Mouse (Mus musculus) neural tube, embryonic 12.5 days (tissue): ENCODE measurements around the gene Cnfn. TPM values are rescaled to one million over a fixed set of nuclear protein-coding genes. Genes with fewer than 3 reads are reported as not detected.
A peak's percentile ranks its signal among the peaks of the same experiment; 100 is the strongest.

Experiments
- ATAC-seq: fragments of 200-750 bp; cut with Nextera tagmentation; 2 replicates; pipeline ENCODE4 v1.8.0; 2017; ENCODE audit warnings: low read depth, mild to moderate bottlenecking, moderate TSS enrichment, moderate library complexity; ENCODE audit not compliant: low FRiP score
- H3K27ac ChIP-seq: fragments of 300-500 bp; sonication (generic); 2 replicates; pipeline ENCODE4 v1.5.1; 2016
- H3K27me3 ChIP-seq: fragments of 300-500 bp; sonication (generic); replicated peaks from 2 replicates; pipeline ENCODE4 v1.6.1; 2016; ENCODE audit warnings: mild to moderate bottlenecking
- H3K36me3 ChIP-seq: fragments of 300-500 bp; sonication (generic); 2 replicates; pipeline ENCODE4 v1.6.1; 2016; ENCODE audit warnings: mild to moderate bottlenecking
- H3K4me1 ChIP-seq: fragments of 300-500 bp; sonication (generic); 2 replicates; pipeline ENCODE4 v1.6.1; 2016
- H3K4me2 ChIP-seq: fragments of 300-500 bp; sonication (generic); replicated peaks from 2 replicates; pipeline ENCODE4 v1.6.1; 2016; ENCODE audit warnings: mild to moderate bottlenecking
- H3K4me3 ChIP-seq: fragments of 300-500 bp; sonication (generic); 2 replicates; pipeline ENCODE4 v1.5.1; 2016
- H3K9ac ChIP-seq: fragments of 300-500 bp; sonication (generic); 2 replicates; pipeline ENCODE4 v1.6.1; 2016; ENCODE audit warnings: mild to moderate bottlenecking
- H3K9me3 ChIP-seq: fragments of 300-500 bp; sonication (generic); 2 replicates; pipeline ENCODE4 v1.6.1; 2016; ENCODE audit warnings: mild to moderate bottlenecking
- WGBS: fragments of 180-500 bp; shearing (Covaris S2); methylation state at CpG from one replicate; pipeline ENCODE4 v1.1.7; 2016; 5-methylcytosine and 5-hydroxymethylcytosine counted together
- polyA plus RNA-seq: library from polyadenylated mRNA; unstranded; fragments of >200 nt; fragmentation: Nextera tagmentation; extraction: Ambion mirVana; gene quantifications from 2 replicates; pipeline ENCODE4 v1.2.1, GENCODE M21; 2016

Gene Cnfn
- polyA plus RNA-seq, 1 experiment from 2014 or later, result not detected

- WGBS, result 48% methylated on average over 8 of the region's 8 CpGs
- Histone ChIP-seq H3K4me2 (peak overlapping the region; percentile 50), H3K27me3 (no peaks in the 10 kb centered on the region), H3K36me3 (peaks cover 18% of the 10 kb centered on the region), H3K4me1 (peaks cover 9% of the 10 kb centered on the region), H3K27ac (no peak overlapping the region), H3K9ac (0 out of 2 replicates have a peak overlapping the region, but pooled peaks have one; percentile 14), H3K4me3 (0 out of 2 replicates have a peak overlapping the region, but pooled peaks have one; percentile 26), H3K9me3 (no peaks in the 10 kb centered on the region)
- ATAC-seq, result no peak
Observed at GRCm38 (mm10) chr7:25377100-25377700, 7.7 kb upstream of the Cnfn start.

- H3K4me1 ChIP-seq, result peaks cover 9% of the 10 kb centered on the region
- H3K36me3 ChIP-seq, result peaks cover 13% of the 10 kb centered on the region
- peak; percentile 56 for ATAC-seq
- 0 out of 2 replicates have a peak overlapping the region, but pooled peaks have one; percentile 13 for H3K9ac ChIP-seq
- no peaks in the 10 kb centered on the region for H3K27me3 ChIP-seq
- H3K4me2 ChIP-seq, result peak overlapping the region; percentile 50
- no peak overlapping the region for H3K27ac ChIP-seq
- WGBS, result 6% methylated on average over 17 of the region's 17 CpGs
- peak overlapping the region; percentile 26; the same call in 1 of the 2 replicates for H3K4me3 ChIP-seq
- no peaks in the 10 kb centered on the region for H3K9me3 ChIP-seq
Observed at GRCm38 (mm10) chr7:25376556-25376955, 7.0 kb upstream of the Cnfn start.

- H3K4me3 ChIP-seq, result no peak overlapping the region
- H3K27ac ChIP-seq, result no peak overlapping the region
- 87% methylated on average over 5 of the region's 5 CpGs for WGBS
- ATAC-seq, result no peak
- H3K4me1 ChIP-seq, result no peaks in the 10 kb centered on the region
- H3K36me3 ChIP-seq, result no peaks in the 10 kb centered on the region
- H3K4me2 ChIP-seq, result no peak overlapping the region
- H3K27me3 ChIP-seq, result peaks cover 22% of the 10 kb centered on the region
- H3K9me3 ChIP-seq, result no peaks in the 10 kb centered on the region
- no peak overlapping the region for H3K9ac ChIP-seq
Observed at GRCm38 (mm10) chr7:25372441-25372840, 2.9 kb upstream of the Cnfn start.

- H3K4me2 ChIP-seq, result no peak overlapping the region
- no peak for ATAC-seq
Observed at GRCm38 (mm10) chr7:25368333-25368732, 1.2 kb downstream of the Cnfn start.

GRCm38 (mm10) chr7:25367632-25368293, 1.8 kb downstream of the Cnfn start:
- Histone ChIP-seq H3K27ac (no peak overlapping the region), H3K4me2 (0 out of 2 replicates have a peak overlapping the region, but pooled peaks have one; percentile 12), H3K36me3 (peaks cover 19% of the 10 kb centered on the region), H3K27me3 (peaks cover 35% of the 10 kb centered on the region), H3K9ac (no peak overlapping the region), H3K4me1 (peaks cover 18% of the 10 kb centered on the region), H3K9me3 (no peaks in the 10 kb centered on the region), H3K4me3 (no peak overlapping the region)
- ATAC-seq, result no peak
- 2% methylated on average over 33 of the region's 33 CpGs for WGBS

More at GRCm38 (mm10) chr7:25368333-25368732, 1.2 kb downstream of the Cnfn start:
- Histone ChIP-seq H3K27ac (no peak overlapping the region), H3K36me3 (peaks cover 14% of the 10 kb centered on the region), H3K4me3 (no peak overlapping the region), H3K9ac (no peak overlapping the region), H3K27me3 (peaks cover 35% of the 10 kb centered on the region), H3K9me3 (no peaks in the 10 kb centered on the region), H3K4me1 (peaks cover 18% of the 10 kb centered on the region)
- 29% methylated on average over 12 of the region's 12 CpGs for WGBS

GRCm38 (mm10) chr7:25365937-25366625, 3.4 kb downstream of the Cnfn start:
- H3K27me3 ChIP-seq, result peaks cover 35% of the 10 kb centered on the region
- H3K9ac ChIP-seq, result peak overlapping the region; percentile 21; the same call in 1 of the 2 replicates
- peaks cover 18% of the 10 kb centered on the region for H3K4me1 ChIP-seq
- peaks cover 32% of the 10 kb centered on the region for H3K36me3 ChIP-seq
- no peak overlapping the region; the same call in 1 of the 2 replicates for H3K4me3 ChIP-seq
- H3K4me2 ChIP-seq, result peak overlapping the region; percentile 18; the same call in 1 of the 2 replicates
- ATAC-seq, result peak; percentile 27
- no peak overlapping the region for H3K27ac ChIP-seq
- no peaks in the 10 kb centered on the region for H3K9me3 ChIP-seq
- 29% methylated on average over 13 of the region's 13 CpGs for WGBS

GRCm38 (mm10) chr7:25363632-25364031, 5.9 kb downstream of the Cnfn start:
- H3K27ac ChIP-seq, result no peak overlapping the region
- WGBS, result 96% methylated on average over 17 of the region's 17 CpGs
- ATAC-seq, result no peak
- H3K4me3 ChIP-seq, result no peak overlapping the region
- H3K4me2 ChIP-seq, result no peak overlapping the region
- H3K9ac ChIP-seq, result no peak overlapping the region
- H3K27me3 ChIP-seq, result peaks cover 25% of the 10 kb centered on the region
- peaks cover 23% of the 10 kb centered on the region for H3K4me1 ChIP-seq
- H3K9me3 ChIP-seq, result no peaks in the 10 kb centered on the region
- peaks cover 56% of the 10 kb centered on the region for H3K36me3 ChIP-seq

GRCm38 (mm10) chr7:25363151-25363550, 6.4 kb downstream of the Cnfn start:
- no peak overlapping the region for H3K4me3 ChIP-seq
- WGBS, result 86% methylated on average over 19 of the region's 19 CpGs
- peaks cover 20% of the 10 kb centered on the region for H3K27me3 ChIP-seq
- ATAC-seq, result no peak
- H3K9me3 ChIP-seq, result no peaks in the 10 kb centered on the region
- peaks cover 60% of the 10 kb centered on the region for H3K36me3 ChIP-seq
- peaks cover 28% of the 10 kb centered on the region for H3K4me1 ChIP-seq
- H3K4me2 ChIP-seq, result no peak overlapping the region
- H3K27ac ChIP-seq, result no peak overlapping the region
- no peak overlapping the region for H3K9ac ChIP-seq

- peak overlapping the region; percentile 17; the same call in 1 of the 2 replicates for H3K27ac ChIP-seq
- H3K4me2 ChIP-seq, result peak overlapping the region; percentile 16; the same call in 1 of the 2 replicates
- peak; percentile 59 for ATAC-seq
- 0 out of 2 replicates have a peak overlapping the region, but pooled peaks have one; percentile 29 for H3K9ac ChIP-seq
- peaks cover 11% of the 10 kb centered on the region for H3K4me1 ChIP-seq
- H3K9me3 ChIP-seq, result no peaks in the 10 kb centered on the region
- WGBS, result 56% methylated on average over 19 of the region's 19 CpGs
- peaks cover 86% of the 10 kb centered on the region for H3K36me3 ChIP-seq
- no peak overlapping the region for H3K4me3 ChIP-seq
- H3K27me3 ChIP-seq, result no peaks in the 10 kb centered on the region
Observed at GRCm38 (mm10) chr7:25358721-25359206, 10.8 kb downstream of the Cnfn start.

GRCm38 (mm10) chr7:25348861-25349260, 20.7 kb downstream of the Cnfn start:
- H3K27ac ChIP-seq, result no peak overlapping the region
- no peak overlapping the region for H3K4me2 ChIP-seq
- no peaks in the 10 kb centered on the region for H3K4me1 ChIP-seq
- H3K9me3 ChIP-seq, result no peaks in the 10 kb centered on the region
- H3K9ac ChIP-seq, result no peak overlapping the region
- peaks cover 89% of the 10 kb centered on the region for H3K36me3 ChIP-seq
- no peak for ATAC-seq
- 90% methylated on average over 8 of the region's 8 CpGs for WGBS
- no peaks in the 10 kb centered on the region for H3K27me3 ChIP-seq
- H3K4me3 ChIP-seq, result no peak overlapping the region

- H3K9ac ChIP-seq, result no peak overlapping the region
- H3K9me3 ChIP-seq, result no peaks in the 10 kb centered on the region
- H3K4me1 ChIP-seq, result no peaks in the 10 kb centered on the region
- 0 out of 2 replicates have a peak, but pooled peaks have one; percentile 37 for ATAC-seq
- peaks cover 64% of the 10 kb centered on the region for H3K36me3 ChIP-seq
- H3K4me3 ChIP-seq, result no peak overlapping the region
- H3K27ac ChIP-seq, result no peak overlapping the region
- H3K4me2 ChIP-seq, result no peak overlapping the region
- H3K27me3 ChIP-seq, result no peaks in the 10 kb centered on the region
- WGBS, result 79% methylated on average over 20 of the region's 20 CpGs
Observed at GRCm38 (mm10) chr7:25341000-25341784, 28.3 kb downstream of the Cnfn start.
